Mouse (Mus musculus) ES-E14 (cell line): Measurements from ENCODE around the gene Taar1. TPM values are rescaled to one million over a fixed set of nuclear protein-coding genes. Genes with fewer than 3 reads are reported as not detected.

ENCODE experiments used
- DNase-seq: peaks from one replicate; pipeline ENCODE4 v3.0.0-alpha.2; 2013; ENCODE audit warnings: low read depth, low spot score
- H3K27ac ChIP-seq: 2 replicates; pipeline ENCODE4 v1.5.1; 2012; ENCODE audit warnings: low read depth, mild to moderate bottlenecking, low read length, moderate library complexity, mixed read lengths; ENCODE audit not compliant: poor library complexity, insufficient read depth, severe bottlenecking
- H3K36me3 ChIP-seq: 2 replicates; pipeline ENCODE4 v1.6.1; 2012; ENCODE audit warnings: mild to moderate bottlenecking, low read length, moderate library complexity, mixed read lengths; ENCODE audit not compliant: control insufficient read depth, poor library complexity, insufficient read depth, severe bottlenecking
- H3K4me1 ChIP-seq, 2 experiments: fragments of 150-350 bp in 1 of 2; sonication (generic) in 1 of 2; 2 replicates each; pipeline ENCODE4 v1.6.1; 2012; ENCODE audit warnings: low read length in 2 of 2, mild to moderate bottlenecking in 1 of 2, mixed read lengths in 1 of 2; ENCODE audit not compliant: control insufficient read depth in 2 of 2, insufficient read depth in 2 of 2, poor library complexity in 1 of 2
- H3K4me3 ChIP-seq, 2 experiments: fragments of 150-350 bp in 1 of 2; sonication (generic) in 1 of 2; 2 replicates each; pipeline ENCODE4 v1.5.1; 2012; ENCODE audit warnings: low read length in 2 of 2, low read depth in 1 of 2, mild to moderate bottlenecking in 1 of 2, mixed read lengths in 1 of 2; ENCODE audit not compliant: insufficient read depth in 1 of 2, poor library complexity in 1 of 2, severe bottlenecking in 1 of 2
- H3K9ac ChIP-seq: 2 replicates; pipeline ENCODE4 v1.6.1; 2012; ENCODE audit warnings: low read depth, mild to moderate bottlenecking, low read length, mixed read lengths; ENCODE audit not compliant: poor library complexity, insufficient read depth, severe bottlenecking
- H3K9me3 ChIP-seq: fragments of 150-350 bp; sonication (generic); 2 replicates; pipeline ENCODE4 v1.6.1; 2012; ENCODE audit warnings: low read depth, mild to moderate bottlenecking, low read length; ENCODE audit not compliant: control insufficient read depth, insufficient read depth
- CHD2 ChIP-seq: IDR thresholded peaks from 2 replicates; pipeline ENCODE4 v1.6.1; 2014; ENCODE audit warnings: mild to moderate bottlenecking, low read depth, low read length, inconsistent platforms
- HCFC1 ChIP-seq: IDR thresholded peaks from 2 replicates; pipeline ENCODE4 v1.6.1; 2012; ENCODE audit warnings: low read length, inconsistent platforms, borderline replicate concordance; ENCODE audit not compliant: insufficient read depth
- MAFK ChIP-seq: IDR thresholded peaks from 2 replicates; pipeline ENCODE4 v1.6.1; 2014; ENCODE audit warnings: mild to moderate bottlenecking, low read depth, low read length, inconsistent platforms; ENCODE audit not compliant: insufficient read depth
- ZC3H11A ChIP-seq: IDR thresholded peaks from 2 replicates; pipeline ENCODE4 v1.6.1; 2012; ENCODE audit warnings: low read depth, mild to moderate bottlenecking, inconsistent platforms, low read length, borderline replicate concordance
- ZNF384 ChIP-seq: IDR thresholded peaks from 2 replicates; pipeline ENCODE4 v1.6.1; 2012; ENCODE audit warnings: low read depth, low read length, inconsistent platforms
- in situ Hi-C, 2 experiments: fragments of 600-800 bp; cut with MboI; formaldehyde crosslinking; loops; one replicate each; pipeline ENCODE4 v1.15.1; 2025; ENCODE audit warnings: low sequenced_read_pairs in 2 of 2, inconsistent platforms in 1 of 2; ENCODE audit not compliant: unreplicated experiment in 2 of 2
- total RNA-seq: library from RNA; depleted of rRNA; stranded (reverse); fragments of 300-350 nt; gene quantifications from 2 replicates; pipeline ENCODE4 v1.2.3, GENCODE M21; 2012; rRNA removed

Gene Taar1
- total RNA-seq, result not detected in 2 replicates

DNA sequence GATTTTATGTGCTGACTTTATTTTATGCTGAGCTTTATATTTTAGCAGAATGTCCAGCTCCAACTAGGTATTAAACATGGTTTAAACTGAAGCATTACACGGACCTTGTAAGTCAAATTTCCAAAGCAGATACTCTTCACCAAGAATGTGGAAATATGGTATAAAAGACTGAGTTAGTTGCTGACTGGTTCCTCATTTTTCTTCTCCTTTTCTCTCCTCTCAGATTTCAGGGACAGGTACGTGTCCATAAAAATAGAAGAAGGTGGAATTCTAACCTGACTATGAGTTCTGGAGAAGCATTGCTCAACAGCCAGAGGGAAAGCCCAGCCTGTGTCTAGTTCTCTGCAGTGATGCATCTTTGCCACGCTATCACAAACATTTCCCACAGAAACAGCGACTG is at the start of gene Taar1:
Gene Taar1, plus strand, starts transcription at position 301 of the 400 bp plus-strand sequence.
- 0 out of 2 replicates have a peak, but pooled peaks cover 1% of the 10 kb centered on the region for H3K9me3 ChIP-seq
- no peaks in the 10 kb centered on the region for H3K36me3 ChIP-seq
- no peak within 1 kb of the TSS for H3K9ac ChIP-seq
- no peak within 1 kb of the TSS for H3K27ac ChIP-seq
- no peaks in the 10 kb centered on the region for H3K4me1 ChIP-seq
- in situ Hi-C loops, result no loop called here
- DNase-seq, result no peak
- no peak within 1 kb of the TSS for H3K4me3 ChIP-seq
- TF ChIP-seq MAFK, result no peak
- TF ChIP-seq CHD2, result no peak
- TF ChIP-seq ZNF384, result no peak
- no peak for TF ChIP-seq ZC3H11A
- no peak for TF ChIP-seq HCFC1

DNA sequence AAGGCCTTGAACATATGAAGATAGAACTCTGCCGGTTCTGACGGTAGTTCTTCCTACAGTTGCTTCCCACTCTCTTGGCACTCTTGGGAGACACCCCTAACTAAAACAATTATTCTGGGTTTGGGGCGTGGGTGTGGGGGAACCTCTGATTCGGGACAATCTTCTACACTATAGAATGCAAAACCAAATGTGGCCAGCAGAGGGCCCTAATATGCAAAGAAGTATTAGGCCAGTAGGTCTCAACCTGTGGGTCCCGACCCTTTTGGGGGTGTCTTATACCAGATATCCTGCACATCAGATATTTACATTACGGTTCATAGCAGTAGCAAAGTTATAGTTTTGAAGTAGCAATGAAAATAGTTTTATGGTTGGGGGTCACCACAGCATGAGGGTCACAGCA is 39.5 kb upstream of the Taar1 start:
- no peaks in the 10 kb centered on the region for H3K36me3 ChIP-seq
- no peak for DNase-seq
- H3K27ac ChIP-seq, result no peak overlapping the region
- TF ChIP-seq ZC3H11A (no peak), HCFC1 (no peak), CHD2 (no peak), ZNF384 (no peak), MAFK (no peak)
- H3K9me3 ChIP-seq, result no peaks in the 10 kb centered on the region; the same call in 1 of the 2 replicates
- no peak overlapping the region for H3K9ac ChIP-seq
- in situ Hi-C loops, result no loop called here
- H3K4me3 ChIP-seq, result no peak overlapping the region
- H3K4me1 ChIP-seq, result no peaks in the 10 kb centered on the region

DNA sequence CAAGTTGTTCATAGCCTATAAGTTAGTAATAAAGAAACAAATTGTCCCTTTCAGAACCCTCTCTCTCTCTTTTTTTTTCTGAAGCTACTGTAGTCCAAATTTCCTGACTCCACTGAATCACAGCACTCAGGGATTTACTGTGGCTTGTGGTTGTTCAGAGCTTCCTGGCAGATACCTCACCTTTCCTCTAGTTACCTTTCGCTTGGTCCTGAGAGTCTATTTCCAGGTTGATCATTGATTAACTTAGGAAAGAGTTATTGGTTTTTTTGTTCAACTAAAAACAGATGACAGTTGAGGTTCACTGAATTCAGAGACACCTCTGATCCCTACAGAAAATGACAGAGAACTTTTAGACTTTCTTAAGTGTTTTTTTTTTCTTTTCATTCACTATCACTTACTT is 35.2 kb upstream of the Taar1 start:
- in situ Hi-C loops, result no loop called here
- Histone ChIP-seq H3K4me3 (no peak overlapping the region), H3K9me3 (no peaks in the 10 kb centered on the region; the same call in 1 of the 2 replicates), H3K27ac (no peak overlapping the region), H3K36me3 (no peaks in the 10 kb centered on the region), H3K4me1 (no peaks in the 10 kb centered on the region), H3K9ac (no peak overlapping the region)
- TF ChIP-seq MAFK (no peak), CHD2 (no peak), ZNF384 (no peak), HCFC1 (no peak), ZC3H11A (no peak)
- DNase-seq, result no peak

GRCm38 (mm10) chr10:23886060-23886459 is 34.1 kb upstream of the Taar1 start:
- no peaks in the 10 kb centered on the region for H3K36me3 ChIP-seq
- no peaks in the 10 kb centered on the region for H3K9me3 ChIP-seq
- no peaks in the 10 kb centered on the region for H3K4me1 ChIP-seq
- H3K4me3 ChIP-seq, result no peak overlapping the region
- H3K9ac ChIP-seq, result no peak overlapping the region
- DNase-seq, result no peak
- TF ChIP-seq MAFK (no peak), HCFC1 (no peak), CHD2 (no peak), ZC3H11A (no peak), ZNF384 (no peak)
- in situ Hi-C loops, result no loop called here
- no peak overlapping the region for H3K27ac ChIP-seq

DNA sequence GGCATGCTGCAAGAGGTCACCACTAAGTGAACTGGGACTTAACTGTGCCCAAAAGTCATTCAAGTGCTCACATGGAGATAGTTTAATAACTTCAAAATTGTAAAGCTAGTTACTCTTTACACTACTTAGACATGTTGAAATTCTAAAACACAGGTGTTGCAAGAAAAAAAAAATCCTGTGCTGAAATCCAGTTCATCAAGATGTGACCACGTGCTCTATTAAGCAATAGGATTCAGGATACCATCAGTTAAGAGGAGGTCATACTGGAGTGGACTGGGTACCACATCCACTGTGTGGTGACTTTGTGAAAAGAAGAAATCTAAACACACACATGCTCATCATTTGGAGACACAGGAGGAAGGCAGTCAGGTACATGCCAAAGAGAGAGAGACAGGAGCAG is 27.2 kb upstream of the Taar1 start:
- in situ Hi-C loops, result no loop called here
- H3K36me3 ChIP-seq, result no peaks in the 10 kb centered on the region
- no peak overlapping the region for H3K27ac ChIP-seq
- no peaks in the 10 kb centered on the region for H3K9me3 ChIP-seq
- no peak for DNase-seq
- no peak overlapping the region for H3K4me3 ChIP-seq
- H3K9ac ChIP-seq, result no peak overlapping the region
- TF ChIP-seq CHD2, result no peak
- H3K4me1 ChIP-seq, result no peaks in the 10 kb centered on the region; a peak in 1 of 4 replicates
